Mouse (Mus musculus) spleen, adult 2 months (tissue): ENCODE measurements around the gene Hivep3. TPM values are rescaled to one million over a fixed set of nuclear protein-coding genes. Genes with fewer than 3 reads are reported as not detected.

ENCODE experiments used
- DNase-seq, 2 experiments: peaks; one replicate each; pipeline versions ENCODE4 v3.0.0 to v3.0.0-alpha.2; 2012 to 2021; ENCODE audit warnings: low spot score in 2 of 2, low read depth in 1 of 2
- H3K27ac ChIP-seq: fragments of 200-500 bp; 2 replicates; pipeline ENCODE4 v1.5.1; 2012; ENCODE audit warnings: low read length, inconsistent platforms; ENCODE audit not compliant: insufficient read depth
- H3K27me3 ChIP-seq: fragments of 200-500 bp; 2 replicates; pipeline ENCODE4 v1.6.1; 2012; ENCODE audit warnings: mild to moderate bottlenecking, moderate library complexity, low read length, inconsistent platforms; ENCODE audit not compliant: control insufficient read depth, insufficient read depth
- H3K36me3 ChIP-seq: fragments of 200-500 bp; 2 replicates; pipeline ENCODE4 v1.6.1; 2012; ENCODE audit warnings: mild to moderate bottlenecking, low read length, inconsistent platforms; ENCODE audit not compliant: control insufficient read depth, insufficient read depth
- H3K4me1 ChIP-seq: fragments of 200-500 bp; 2 replicates; pipeline ENCODE4 v1.6.1; 2011; ENCODE audit warnings: inconsistent platforms; ENCODE audit not compliant: control insufficient read depth, insufficient read depth, insufficient read length
- H3K4me3 ChIP-seq: fragments of 200-500 bp; 2 replicates; pipeline ENCODE4 v1.5.1; 2011; ENCODE audit warnings: mild to moderate bottlenecking, inconsistent platforms; ENCODE audit not compliant: insufficient read depth, insufficient read length; ENCODE audit errors: extremely low read depth
- CTCF ChIP-seq: fragments of 200-500 bp; IDR thresholded peaks from 2 replicates; pipeline ENCODE4 v1.5.1; 2011; ENCODE audit warnings: mild to moderate bottlenecking, inconsistent platforms; ENCODE audit not compliant: insufficient read depth, insufficient read length, insufficient replicate concordance; ENCODE audit errors: extremely low read depth
- POLR2A ChIP-seq: fragments of 200-500 bp; IDR thresholded peaks from 2 replicates; pipeline ENCODE4 v1.6.1; 2011; ENCODE audit warnings: low read depth, low read length, inconsistent platforms
- WGBS: fragments of 180-500 bp; shearing (Covaris S2); methylation state at CpG from one replicate; pipeline ENCODE4 v1.1.7; 2018; 5-methylcytosine and 5-hydroxymethylcytosine counted together
- polyA plus RNA-seq: library from polyadenylated mRNA; depleted of rRNA; stranded (reverse); fragments of >200 nt; gene quantifications from 2 replicates; pipeline ENCODE4 v1.2.3, GENCODE M21; 2012; rRNA removed

Gene Hivep3
- polyA plus RNA-seq, result 8.7 and 10.4 TPM in 2 replicates

GRCm38 (mm10) chr4:119733184-119733880 lies at the start of gene Hivep3:
Gene Hivep3, plus strand, starts transcription at chr4:119733784.
- Histone ChIP-seq H3K27me3 (0 out of 2 replicates have a peak, but pooled peaks cover 3% of the 10 kb centered on the region), H3K27ac (peak within 1 kb of the TSS; percentile 40; the same call in 1 of the 2 replicates)
- WGBS, result under 1% methylated on average over 45 of the region's 47 CpGs

GRCm38 (mm10) chr4:119685746-119686145 lies 47.8 kb upstream of the Hivep3 start:
- Histone ChIP-seq H3K36me3 (no peaks in the 10 kb centered on the region), H3K27ac (no peak overlapping the region), H3K4me3 (no peak overlapping the region), H3K4me1 (no peaks in the 10 kb centered on the region), H3K27me3 (no peaks in the 10 kb centered on the region)
- WGBS, result 94% methylated on average over 2 of the region's 2 CpGs
- no peak for DNase-seq
- TF ChIP-seq CTCF (no peak), POLR2A (no peak)

More at GRCm38 (mm10) chr4:119733184-119733880, at the start of gene Hivep3:
- TF ChIP-seq POLR2A (peak; percentile 82), CTCF (no peak)
- H3K4me1 ChIP-seq, result peaks cover 4% of the 10 kb centered on the region
- H3K36me3 ChIP-seq, result no peaks in the 10 kb centered on the region
- DNase-seq, result peak; percentile 95 to 100
- H3K4me3 ChIP-seq, result peak within 1 kb of the TSS; percentile 69

GRCm38 (mm10) chr4:119698339-119698738 lies 35.2 kb upstream of the Hivep3 start:
- no peaks in the 10 kb centered on the region for H3K4me1 ChIP-seq
- no peaks in the 10 kb centered on the region for H3K36me3 ChIP-seq
- 55% methylated on average over 2 of the region's 2 CpGs for WGBS
- H3K27ac ChIP-seq, result no peak overlapping the region
- TF ChIP-seq POLR2A, result no peak
- no peak overlapping the region for H3K4me3 ChIP-seq
- DNase-seq, result no peak
- H3K27me3 ChIP-seq, result no peaks in the 10 kb centered on the region

GRCm38 (mm10) chr4:119701269-119701954 lies 32.2 kb upstream of the Hivep3 start:
- no peak for DNase-seq
- no peak for TF ChIP-seq POLR2A
- TF ChIP-seq CTCF, result no peak
- H3K4me1 ChIP-seq, result no peaks in the 10 kb centered on the region
- WGBS, result 86% methylated on average over 11 of the region's 11 CpGs
- no peak overlapping the region for H3K27ac ChIP-seq
- no peaks in the 10 kb centered on the region for H3K36me3 ChIP-seq
- H3K4me3 ChIP-seq, result no peak overlapping the region
- no peaks in the 10 kb centered on the region for H3K27me3 ChIP-seq

- H3K4me3 ChIP-seq, result no peak overlapping the region
- H3K4me1 ChIP-seq, result no peaks in the 10 kb centered on the region; the same call in 1 of the 2 replicates
- H3K27me3 ChIP-seq, result no peaks in the 10 kb centered on the region
- WGBS, result 89% methylated on average over 8 of the region's 8 CpGs
- H3K36me3 ChIP-seq, result no peaks in the 10 kb centered on the region
- DNase-seq, result no peak
- H3K27ac ChIP-seq, result no peak overlapping the region
- no peak for TF ChIP-seq POLR2A
- TF ChIP-seq CTCF, result no peak
Observed at GRCm38 (mm10) chr4:119703965-119704364, 29.6 kb upstream of the Hivep3 start.

- no peaks in the 10 kb centered on the region; the same call in 1 of the 2 replicates for H3K4me1 ChIP-seq
- no peak overlapping the region for H3K27ac ChIP-seq
- H3K36me3 ChIP-seq, result no peaks in the 10 kb centered on the region
- no peak overlapping the region for H3K4me3 ChIP-seq
- 77% methylated on average over 5 of the region's 5 CpGs for WGBS
- no peak for DNase-seq
- H3K27me3 ChIP-seq, result no peaks in the 10 kb centered on the region
- TF ChIP-seq CTCF, result no peak
- TF ChIP-seq POLR2A, result no peak
Observed at GRCm38 (mm10) chr4:119707326-119707725, 26.3 kb upstream of the Hivep3 start.

GRCm38 (mm10) chr4:119707751-119708150 lies 25.8 kb upstream of the Hivep3 start:
- Histone ChIP-seq H3K4me3 (no peak overlapping the region), H3K4me1 (no peaks in the 10 kb centered on the region; the same call in 1 of the 2 replicates), H3K27ac (no peak overlapping the region), H3K27me3 (no peaks in the 10 kb centered on the region), H3K36me3 (no peaks in the 10 kb centered on the region)
- TF ChIP-seq POLR2A (no peak), CTCF (no peak)
- DNase-seq, result no peak
- WGBS, result 72% methylated on average over 3 of the region's 3 CpGs
